Mouse (Mus musculus): ENCODE data around the gene Hsf2bp. TPM values are rescaled to one million over a fixed set of nuclear protein-coding genes. Genes with fewer than 3 reads are reported as not detected.

Gene Hsf2bp
- total and polyA plus RNA-seq, 3 experiments, result 0.34 to 1.0 (median 0.75) TPM

DNA sequence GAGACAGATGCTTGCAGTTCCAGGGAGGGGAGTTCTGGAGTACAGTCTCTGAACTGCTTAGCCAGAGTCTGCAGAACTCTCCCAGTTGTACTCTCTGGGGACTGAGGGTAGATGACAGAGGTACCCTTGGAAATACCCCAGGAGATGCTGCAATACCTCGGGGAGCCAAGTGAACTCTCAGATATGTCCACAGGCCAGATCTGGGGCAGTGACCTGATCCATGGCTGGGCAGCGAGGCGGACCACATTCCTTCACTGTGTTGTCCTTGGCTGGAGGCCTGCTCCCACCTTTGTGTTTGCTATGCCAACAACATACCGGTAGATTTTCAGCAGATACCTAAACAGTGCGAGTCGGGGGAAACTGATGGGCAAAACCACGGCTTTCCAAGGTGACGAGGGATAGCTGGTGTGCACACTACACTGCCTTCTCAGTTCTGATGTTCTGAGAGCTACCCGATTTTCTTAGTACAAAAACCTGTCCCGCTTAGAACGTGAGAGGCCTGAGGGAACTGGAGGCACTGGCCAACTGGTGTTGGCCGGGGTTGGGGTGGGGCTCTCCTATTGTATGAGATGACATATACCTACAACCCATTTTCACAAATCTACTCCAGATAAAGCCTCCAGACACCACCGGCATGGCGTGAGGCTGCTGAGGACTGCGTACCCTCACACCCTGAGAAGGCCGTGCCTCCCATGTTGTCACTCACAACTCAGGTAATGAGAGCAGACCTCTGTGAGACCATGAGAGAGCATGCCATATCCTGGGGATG lies 96.7 kb downstream of the Hsf2bp start:
- H3K4me1 ChIP-seq (ENCODE audit: control insufficient read depth in 1 of 2, insufficient read depth in 2 of 2), result peaks cover 30 to 61% of the 10 kb centered on the region in 2 experiments
- no peak overlapping the region for H3K4me3 ChIP-seq (replicated peaks in 1 of 3; ENCODE audit: low read depth in 2 of 3, low read length in 2 of 3, poor library complexity in 1 of 3)
- no peaks in the 10 kb centered on the region for H3K9me3 ChIP-seq (replicated peaks; ENCODE audit: low read length)
- in situ Hi-C loops (cut with MboI; ENCODE audit: low pct_ligation_motif_present, low pct_unique_long_range_greater_than_20kb, low sequenced_read_pairs) (loop anchor here (10.0 kb wide), 1 partner anchor 255 kb away; no protein-coding TSS in a partner anchor), dilution Hi-C loops (cut with MboI; ENCODE audit: extremely low pct_ligation_motif_present, extremely low pct_unique_long_range_greater_than_20kb, low sequenced_read_pairs) (no loop called here)
- TF ChIP-seq TCF12 (IDR thresholded peaks at IDR 0.05; ENCODE audit: low read depth, low read length) (peak; percentile 50; the same call in 1 of the 2 replicates), SIN3A (IDR thresholded peaks at IDR 0.05; ENCODE audit: low read length) (peak; percentile 17; the same call in 1 of the 2 replicates), ZNF384 (IDR thresholded peaks at IDR 0.05; ENCODE audit: low read depth, low read length) (no peak), IRF4 (IDR thresholded peaks at IDR 0.05; ENCODE audit: low read depth, low read length) (peak; percentile 51), USF2 (conservative IDR thresholded peaks at IDR 0.05; ENCODE audit: low read depth, low read length) (no peak), ETS1 (conservative IDR thresholded peaks at IDR 0.05; ENCODE audit: low read depth, low read length) (peak; percentile 66), MEF2A (IDR thresholded peaks at IDR 0.05; ENCODE audit: borderline replicate concordance, low read depth, low read length) (peak; percentile 32; the same call in 1 of the 2 replicates), ELF1 (IDR thresholded peaks at IDR 0.05; ENCODE audit: low read depth, low read length) (0 out of 2 replicates have a peak, but pooled peaks have one; percentile 1), EP300 (IDR thresholded peaks at IDR 0.05; ENCODE audit: low read length) (peak; percentile 62; the same call in 1 of the 2 replicates)
- no peaks in the 10 kb centered on the region for H3K79me2 ChIP-seq (replicated peaks; ENCODE audit: control insufficient read depth, extremely low read depth, insufficient read depth, poor library complexity, severe bottlenecking)
- peak overlapping the region; percentile 27; the same call in 1 of the 2 replicates for H3K27ac ChIP-seq (ENCODE audit: insufficient read depth, low read depth)
- no peak overlapping the region for H3K4me2 ChIP-seq (ENCODE audit: insufficient read depth, low read depth, poor library complexity, severe bottlenecking)
- peak; percentile 52 for DNase-seq (ENCODE audit: extremely low read depth)
- H3K27me3 ChIP-seq (replicated peaks), result no peaks in the 10 kb centered on the region
- no peak overlapping the region for H3K9ac ChIP-seq (ENCODE audit: insufficient read depth, low read depth)
- no peaks in the 10 kb centered on the region for H3K36me3 ChIP-seq (replicated peaks in 1 of 2; ENCODE audit: control insufficient read depth in 1 of 2, insufficient read depth in 1 of 2, low read length in 1 of 2)

DNA sequence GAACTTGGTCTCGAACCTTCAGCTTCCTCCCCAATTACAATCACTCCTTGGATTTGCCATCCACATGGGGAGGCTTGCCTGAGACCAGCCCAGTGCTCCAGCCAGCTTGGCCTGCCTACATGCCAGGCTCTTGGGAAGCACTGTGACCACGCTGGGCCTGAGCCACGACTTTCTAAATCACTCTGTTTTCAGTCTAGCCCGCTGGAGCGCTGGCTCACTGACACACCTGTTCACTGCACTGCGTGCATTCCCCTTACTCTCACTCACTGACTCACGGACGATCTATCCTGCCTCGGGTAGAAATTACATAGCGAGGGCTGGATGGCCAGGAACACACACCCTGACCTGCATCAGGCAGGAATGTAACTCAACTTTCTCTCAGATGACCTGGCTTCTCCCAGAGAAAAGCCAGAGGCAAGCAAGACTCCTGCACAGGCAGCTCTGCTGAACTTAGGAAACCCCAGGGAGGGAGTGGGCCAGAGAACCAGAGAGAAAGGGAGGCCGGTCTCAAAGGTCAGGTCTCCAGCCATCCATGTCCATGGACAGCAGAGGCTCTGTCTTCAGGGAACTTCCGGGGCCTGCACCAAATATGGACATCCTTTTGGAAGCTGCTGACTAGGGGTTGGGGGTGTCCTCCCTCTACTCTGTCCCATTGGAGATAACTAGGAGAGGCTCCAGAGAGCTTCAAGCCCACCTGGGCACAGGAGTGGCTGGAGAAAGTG lies 97.4 kb downstream of the Hsf2bp start:
- H3K9ac ChIP-seq (ENCODE audit: insufficient read depth, low read depth), result no peak overlapping the region
- dilution Hi-C loops (cut with MboI; ENCODE audit: extremely low pct_ligation_motif_present, extremely low pct_unique_long_range_greater_than_20kb, low sequenced_read_pairs), result no loop called here
- peak overlapping the region; percentile 26; the same call in 1 of the 2 replicates for H3K4me2 ChIP-seq (ENCODE audit: insufficient read depth, low read depth, poor library complexity, severe bottlenecking)
- no peaks in the 10 kb centered on the region for H3K27me3 ChIP-seq (replicated peaks)
- DNase-seq (ENCODE audit: extremely low read depth), result no peak
- no peak overlapping the region for H3K4me3 ChIP-seq (replicated peaks in 1 of 3; ENCODE audit: low read depth in 2 of 3, low read length in 2 of 3, poor library complexity in 1 of 3)
- H3K4me1 ChIP-seq (ENCODE audit: control insufficient read depth in 1 of 2, insufficient read depth in 2 of 2), result peaks cover 33 to 63% of the 10 kb centered on the region in 2 experiments
- H3K79me2 ChIP-seq (replicated peaks; ENCODE audit: control insufficient read depth, extremely low read depth, insufficient read depth, poor library complexity, severe bottlenecking), result no peaks in the 10 kb centered on the region
- no peak overlapping the region for H3K27ac ChIP-seq (ENCODE audit: insufficient read depth, low read depth)
- H3K36me3 ChIP-seq (replicated peaks in 1 of 2; ENCODE audit: control insufficient read depth in 1 of 2, insufficient read depth in 1 of 2, low read length in 1 of 2), result no peaks in the 10 kb centered on the region
- in situ Hi-C loops (cut with MboI; ENCODE audit: low pct_ligation_motif_present, low pct_unique_long_range_greater_than_20kb, low sequenced_read_pairs), result loop anchor here (10.0 kb wide), 1 partner anchor 254 kb away; no protein-coding TSS in a partner anchor
- H3K9me3 ChIP-seq (replicated peaks; ENCODE audit: low read length), result no peaks in the 10 kb centered on the region
- no peak for TF ChIP-seq RAD21 (IDR thresholded peaks at IDR 0.05; ENCODE audit: low read depth, low read length)
- TF ChIP-seq CTCF (conservative IDR thresholded peaks at IDR 0.05 in 1 of 2, IDR thresholded peaks at IDR 0.05 in 1 of 2; ENCODE audit: low read depth in 2 of 2, low read length in 2 of 2), result no peak
- TF ChIP-seq HCFC1 (IDR thresholded peaks at IDR 0.05; ENCODE audit: low read depth, low read length), result no peak
- TF ChIP-seq SMC3 (IDR thresholded peaks at IDR 0.05; ENCODE audit: low read depth, low read length), result no peak
- TF ChIP-seq USF2 (conservative IDR thresholded peaks at IDR 0.05; ENCODE audit: low read depth, low read length), result no peak
- TF ChIP-seq ETS1 (conservative IDR thresholded peaks at IDR 0.05; ENCODE audit: low read depth, low read length), result peak; percentile 21; the same call in 1 of the 2 replicates
- no peak for TF ChIP-seq RCOR1 (conservative IDR thresholded peaks at IDR 0.05; ENCODE audit: low read depth, low read length)
- TF ChIP-seq E2F4 (IDR thresholded peaks at IDR 0.05; ENCODE audit: insufficient replicate concordance, low read depth, low read length), result no peak
- TF ChIP-seq ZMIZ1 (IDR thresholded peaks at IDR 0.05; ENCODE audit: low read depth, low read length), result no peak
- TF ChIP-seq MYC (IDR thresholded peaks at IDR 0.05; ENCODE audit: low read depth, low read length), result no peak
- no peak for TF ChIP-seq ZKSCAN1 (IDR thresholded peaks at IDR 0.05; ENCODE audit: borderline replicate concordance, low read depth, low read length)
- no peak for TF ChIP-seq JUND (conservative IDR thresholded peaks at IDR 0.05; ENCODE audit: low read depth, low read length)
- TF ChIP-seq MEF2A (IDR thresholded peaks at IDR 0.05; ENCODE audit: borderline replicate concordance, low read depth, low read length), result no peak
- TF ChIP-seq TBP (conservative IDR thresholded peaks at IDR 0.05; ENCODE audit: low read depth, low read length), result no peak
- 0 out of 2 replicates have a peak, but pooled peaks have one; percentile 50 for TF ChIP-seq MAZ (IDR thresholded peaks at IDR 0.05; ENCODE audit: low read depth, low read length)
- TF ChIP-seq MAFK (IDR thresholded peaks at IDR 0.05; ENCODE audit: insufficient replicate concordance, low read length), result 0 out of 2 replicates have a peak, but pooled peaks have one; percentile 6
- TF ChIP-seq TCF12 (IDR thresholded peaks at IDR 0.05; ENCODE audit: low read depth, low read length), result peak; percentile 40; the same call in 1 of the 2 replicates
- TF ChIP-seq MAX (IDR thresholded peaks at IDR 0.05; ENCODE audit: low read length), result peak; percentile 55; the same call in 1 of the 2 replicates
- no peak for TF ChIP-seq POLR2A (IDR thresholded peaks at IDR 0.05; ENCODE audit: low read depth, low read length)
- no peak for TF ChIP-seq ZC3H11A (IDR thresholded peaks at IDR 0.05; ENCODE audit: low read depth, low read length)
- TF ChIP-seq ELF1 (IDR thresholded peaks at IDR 0.05; ENCODE audit: low read depth, low read length), result 0 out of 2 replicates have a peak, but pooled peaks have one; percentile 1
- TF ChIP-seq EP300 (IDR thresholded peaks at IDR 0.05; ENCODE audit: low read length), result peak; percentile 45
- no peak for TF ChIP-seq KAT2A (IDR thresholded peaks at IDR 0.05; ENCODE audit: insufficient replicate concordance, low read length)
- no peak for TF ChIP-seq ZNF384 (IDR thresholded peaks at IDR 0.05; ENCODE audit: low read depth, low read length)
- TF ChIP-seq IRF4 (IDR thresholded peaks at IDR 0.05; ENCODE audit: low read depth, low read length), result no peak
- TF ChIP-seq POLR2AphosphoS2 (IDR thresholded peaks at IDR 0.05; ENCODE audit: low read depth, low read length), result no peak

All from CH12.LX (cell line).